Mouse (Mus musculus) urinary bladder, postnatal 14 days (tissue): Measurements from ENCODE around the gene Fam92b.

Source experiments
- DNase-seq: peaks from one replicate; pipeline ENCODE4 v3.0.0; 2021; ENCODE audit warnings: low spot score

Gene Fam92b

GRCm38 (mm10) chr8:120177318-120178123 lies at the start of gene Fam92b:
Gene Fam92b (minus strand): TSS chr8:120177466.
- peak; percentile 52 for DNase-seq

GRCm38 (mm10) chr8:120225421-120226151 lies 48.3 kb upstream of the Fam92b start:
- DNase-seq = no peak

- DNase-seq = no peak
Observed at GRCm38 (mm10) chr8:120224521-120225420, 47.5 kb upstream of the Fam92b start.

- no peak for DNase-seq
Observed at GRCm38 (mm10) chr8:120222548-120222947, 45.3 kb upstream of the Fam92b start.

- peak; percentile 43 for DNase-seq
Observed at GRCm38 (mm10) chr8:120216855-120217830, 39.9 kb upstream of the Fam92b start.

GRCm38 (mm10) chr8:120215416-120216141 lies 38.3 kb upstream of the Fam92b start:
- no peak for DNase-seq

GRCm38 (mm10) chr8:120213939-120214338 lies 36.7 kb upstream of the Fam92b start:
- no peak for DNase-seq

- DNase-seq = no peak
Observed at GRCm38 (mm10) chr8:120213229-120213628, 36.0 kb upstream of the Fam92b start.

- no peak for DNase-seq
Observed at GRCm38 (mm10) chr8:120212596-120212995, 35.3 kb upstream of the Fam92b start.

- no peak for DNase-seq
Observed at GRCm38 (mm10) chr8:120211345-120211744, 34.1 kb upstream of the Fam92b start.

- no peak for DNase-seq
Observed at GRCm38 (mm10) chr8:120208113-120208512, 30.8 kb upstream of the Fam92b start.

- no peak for DNase-seq
Observed at GRCm38 (mm10) chr8:120207364-120207763, 30.1 kb upstream of the Fam92b start.

- no peak for DNase-seq
Observed at GRCm38 (mm10) chr8:120205916-120206315, 28.6 kb upstream of the Fam92b start.

- DNase-seq = no peak
Observed at GRCm38 (mm10) chr8:120204736-120205360, 27.6 kb upstream of the Fam92b start.

- DNase-seq = no peak
Observed at GRCm38 (mm10) chr8:120202546-120202945, 25.3 kb upstream of the Fam92b start.

- no peak for DNase-seq
Observed at GRCm38 (mm10) chr8:120201351-120201750, 24.1 kb upstream of the Fam92b start.

GRCm38 (mm10) chr8:120192118-120192517 lies 14.9 kb upstream of the Fam92b start:
- DNase-seq = no peak

GRCm38 (mm10) chr8:120191633-120192032 lies 14.4 kb upstream of the Fam92b start:
- DNase-seq = no peak

- peak; percentile 96 for DNase-seq
Observed at GRCm38 (mm10) chr8:120190810-120191413, 13.6 kb upstream of the Fam92b start.
